Mouse (Mus musculus): Measurements from ENCODE around the gene Cyp2d40. TPM values are rescaled to one million over a fixed set of nuclear protein-coding genes. Genes with fewer than 3 reads are reported as not detected.
A peak's percentile ranks its signal among the peaks of the same experiment; 100 is the strongest.

Cyp2d40 gene
- not detected in 2 replicates for polyA plus RNA-seq (2014; fragmentation: Nextera tagmentation; extraction: Ambion mirVana)

DNA sequence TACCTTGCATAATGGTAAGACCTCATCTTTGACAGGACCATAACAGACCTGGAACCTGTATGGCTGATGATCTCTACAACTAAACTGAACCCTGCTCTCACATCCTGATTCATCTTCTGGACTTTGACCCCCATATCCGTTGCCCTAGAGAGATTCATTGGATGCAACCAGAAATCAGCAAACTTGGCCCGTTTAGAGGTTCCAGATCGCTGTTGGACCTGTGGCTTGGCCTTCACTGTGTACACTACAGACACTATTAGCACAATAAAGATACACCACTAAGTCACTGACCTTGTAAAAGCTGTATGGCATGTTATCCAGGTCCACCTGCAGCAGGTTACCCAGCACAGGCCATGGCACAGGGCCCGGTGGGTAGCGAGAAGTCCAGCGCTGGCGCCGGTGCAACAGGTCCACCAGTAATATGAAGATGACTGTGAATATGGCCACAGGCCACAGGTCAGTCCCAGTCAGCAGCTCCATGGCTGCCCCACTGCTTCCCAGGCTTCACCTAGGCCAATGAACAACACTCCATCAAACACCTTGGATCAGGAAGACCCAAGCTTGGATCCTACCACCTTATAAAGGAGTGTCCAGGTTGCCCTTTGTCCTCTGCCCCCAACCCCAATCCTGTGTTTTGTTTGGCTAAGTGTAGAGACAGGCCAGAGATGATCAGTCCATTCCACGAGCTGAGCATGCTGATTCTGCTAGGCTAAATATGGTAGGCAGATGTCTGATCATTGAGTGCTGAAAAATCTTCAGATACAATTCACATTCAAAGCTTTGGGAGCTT lies at the start of gene Cyp2d40:
Gene Cyp2d40 (minus strand): TSS at position 553 of the 790 bp plus-strand sequence.
- Histone ChIP-seq H3K4me2 (ENCODE audit: low read depth, low read length) (no peak within 1 kb of the TSS), H3K4me1 (ENCODE audit: control insufficient read depth, insufficient read depth, low read length) (no peaks in the 10 kb centered on the region), H3K4me3 (ENCODE audit: low read depth, low read length) (no peak within 1 kb of the TSS), H3K27ac (ENCODE audit: low read depth, low read length) (no peak within 1 kb of the TSS), H3K9me3 (ENCODE audit: control insufficient read depth, low read length) (no peaks in the 10 kb centered on the region), H3K27me3 (ENCODE audit: control insufficient read depth, insufficient read depth, low read length) (no peaks in the 10 kb centered on the region), H3K36me3 (ENCODE audit: control insufficient read depth, insufficient read depth, low read length) (no peaks in the 10 kb centered on the region), H3K9ac (replicated peaks; ENCODE audit: low read depth, low read length) (no peak within 1 kb of the TSS)
- no peak for ATAC-seq (ENCODE audit: low read depth)
- WGBS, result 92% methylated on average over 9 of the region's 9 CpGs

DNA sequence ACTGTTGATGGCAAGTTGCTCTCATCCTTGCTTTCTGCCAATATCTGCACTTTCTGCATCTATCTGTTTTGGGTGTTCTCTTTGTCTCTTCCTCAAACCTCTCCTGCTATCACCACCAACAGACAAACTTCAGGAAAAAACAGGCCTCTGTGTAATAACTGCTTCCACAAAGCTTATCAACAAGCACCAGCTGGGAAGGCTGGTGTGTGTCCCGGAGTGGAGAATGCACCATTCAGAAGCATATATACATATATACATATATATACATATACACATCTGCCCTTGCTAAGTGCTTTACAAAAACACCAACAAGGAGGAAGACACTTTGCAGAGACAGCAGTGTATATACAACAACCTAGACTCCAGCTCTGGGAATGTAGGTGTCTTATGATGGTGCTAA lies 46.6 kb upstream of the Cyp2d40 start:
- Histone ChIP-seq H3K9me3 (ENCODE audit: control insufficient read depth, low read length) (no peaks in the 10 kb centered on the region), H3K9ac (replicated peaks; ENCODE audit: low read depth, low read length) (no peak overlapping the region), H3K27me3 (ENCODE audit: control insufficient read depth, insufficient read depth, low read length) (no peaks in the 10 kb centered on the region), H3K27ac (ENCODE audit: low read depth, low read length) (no peak overlapping the region), H3K4me3 (ENCODE audit: low read depth, low read length) (no peak overlapping the region), H3K4me1 (ENCODE audit: control insufficient read depth, insufficient read depth, low read length) (no peaks in the 10 kb centered on the region), H3K4me2 (ENCODE audit: low read depth, low read length) (no peak overlapping the region), H3K36me3 (ENCODE audit: control insufficient read depth, insufficient read depth, low read length) (no peaks in the 10 kb centered on the region)
- 85% methylated on average over 1 of the region's 1 CpGs for WGBS
- no peak for ATAC-seq (ENCODE audit: low read depth)

DNA sequence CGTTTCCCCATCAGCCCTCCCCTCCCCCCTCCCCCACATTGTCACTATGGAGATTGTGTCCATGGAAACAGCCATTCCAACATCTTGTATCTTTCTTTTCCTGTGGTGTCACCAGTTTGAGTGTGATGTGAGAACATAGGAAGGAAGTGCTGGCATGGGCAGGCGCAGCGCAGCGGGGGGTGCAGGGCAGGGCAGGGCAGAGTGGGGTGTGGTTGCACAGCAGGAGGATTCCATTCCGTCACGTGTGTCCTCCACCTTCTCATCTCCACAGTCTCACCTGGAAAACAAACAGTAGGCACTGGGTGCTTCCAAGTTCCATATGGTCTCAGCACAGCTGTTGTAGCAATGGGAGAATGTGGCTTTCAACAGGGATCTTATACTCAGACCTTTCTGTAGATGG lies 45.5 kb upstream of the Cyp2d40 start:
- Histone ChIP-seq H3K9ac (replicated peaks; ENCODE audit: low read depth, low read length) (no peak overlapping the region), H3K4me3 (ENCODE audit: low read depth, low read length) (no peak overlapping the region), H3K4me2 (ENCODE audit: low read depth, low read length) (no peak overlapping the region), H3K27me3 (ENCODE audit: control insufficient read depth, insufficient read depth, low read length) (no peaks in the 10 kb centered on the region), H3K9me3 (ENCODE audit: control insufficient read depth, low read length) (no peaks in the 10 kb centered on the region), H3K36me3 (ENCODE audit: control insufficient read depth, insufficient read depth, low read length) (no peaks in the 10 kb centered on the region), H3K27ac (ENCODE audit: low read depth, low read length) (no peak overlapping the region), H3K4me1 (ENCODE audit: control insufficient read depth, insufficient read depth, low read length) (no peaks in the 10 kb centered on the region)
- WGBS, result 70% methylated on average over 6 of the region's 6 CpGs
- no peak for ATAC-seq (ENCODE audit: low read depth)

DNA sequence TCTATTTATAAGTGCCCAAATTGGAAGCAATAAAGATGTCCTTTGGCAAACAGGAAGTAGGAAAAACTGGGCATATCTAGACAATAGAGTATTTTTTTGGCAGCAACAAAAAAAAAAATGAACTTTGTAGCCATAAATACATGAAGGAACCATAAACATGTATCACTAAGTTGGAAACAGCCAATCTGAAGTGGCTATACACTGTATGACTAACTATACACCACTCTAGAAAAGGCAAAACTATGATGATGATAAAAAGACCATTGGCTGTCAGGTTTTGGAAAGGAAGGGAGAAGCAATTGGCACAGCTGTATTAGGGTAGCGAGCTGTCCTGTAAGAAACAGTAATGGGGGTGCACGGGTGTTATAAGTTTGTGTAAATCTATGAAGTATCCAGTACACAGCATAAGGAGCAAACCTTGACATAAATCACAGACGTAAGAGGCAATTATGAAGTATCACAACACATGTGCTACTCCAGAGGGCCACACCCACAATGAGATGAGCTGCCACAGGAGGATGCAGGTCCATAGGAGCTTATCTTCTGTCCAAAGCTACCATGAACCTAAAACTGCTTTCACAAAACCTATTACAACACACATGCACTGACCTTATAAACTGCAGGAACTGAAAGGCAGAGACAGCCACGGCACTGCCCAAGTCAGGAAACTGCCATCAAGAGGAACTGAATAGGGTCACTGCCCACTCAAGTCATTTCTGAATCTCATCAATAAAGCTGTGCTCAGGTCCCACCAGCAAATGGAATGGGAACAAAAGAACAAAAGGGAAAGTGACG lies 43.2 kb upstream of the Cyp2d40 start:
- no peak for ATAC-seq (ENCODE audit: low read depth)
- Histone ChIP-seq H3K4me2 (ENCODE audit: low read depth, low read length) (no peak overlapping the region), H3K4me1 (ENCODE audit: control insufficient read depth, insufficient read depth, low read length) (no peaks in the 10 kb centered on the region), H3K4me3 (ENCODE audit: low read depth, low read length) (no peak overlapping the region), H3K9ac (replicated peaks; ENCODE audit: low read depth, low read length) (no peak overlapping the region), H3K9me3 (ENCODE audit: control insufficient read depth, low read length) (no peaks in the 10 kb centered on the region), H3K36me3 (ENCODE audit: control insufficient read depth, insufficient read depth, low read length) (no peaks in the 10 kb centered on the region), H3K27ac (ENCODE audit: low read depth, low read length) (peak overlapping the region; percentile 34; the same call in 1 of the 2 replicates), H3K27me3 (ENCODE audit: control insufficient read depth, insufficient read depth, low read length) (no peaks in the 10 kb centered on the region)
- 58% methylated on average over 5 of the region's 5 CpGs for whole genome bisulfite sequencing

DNA sequence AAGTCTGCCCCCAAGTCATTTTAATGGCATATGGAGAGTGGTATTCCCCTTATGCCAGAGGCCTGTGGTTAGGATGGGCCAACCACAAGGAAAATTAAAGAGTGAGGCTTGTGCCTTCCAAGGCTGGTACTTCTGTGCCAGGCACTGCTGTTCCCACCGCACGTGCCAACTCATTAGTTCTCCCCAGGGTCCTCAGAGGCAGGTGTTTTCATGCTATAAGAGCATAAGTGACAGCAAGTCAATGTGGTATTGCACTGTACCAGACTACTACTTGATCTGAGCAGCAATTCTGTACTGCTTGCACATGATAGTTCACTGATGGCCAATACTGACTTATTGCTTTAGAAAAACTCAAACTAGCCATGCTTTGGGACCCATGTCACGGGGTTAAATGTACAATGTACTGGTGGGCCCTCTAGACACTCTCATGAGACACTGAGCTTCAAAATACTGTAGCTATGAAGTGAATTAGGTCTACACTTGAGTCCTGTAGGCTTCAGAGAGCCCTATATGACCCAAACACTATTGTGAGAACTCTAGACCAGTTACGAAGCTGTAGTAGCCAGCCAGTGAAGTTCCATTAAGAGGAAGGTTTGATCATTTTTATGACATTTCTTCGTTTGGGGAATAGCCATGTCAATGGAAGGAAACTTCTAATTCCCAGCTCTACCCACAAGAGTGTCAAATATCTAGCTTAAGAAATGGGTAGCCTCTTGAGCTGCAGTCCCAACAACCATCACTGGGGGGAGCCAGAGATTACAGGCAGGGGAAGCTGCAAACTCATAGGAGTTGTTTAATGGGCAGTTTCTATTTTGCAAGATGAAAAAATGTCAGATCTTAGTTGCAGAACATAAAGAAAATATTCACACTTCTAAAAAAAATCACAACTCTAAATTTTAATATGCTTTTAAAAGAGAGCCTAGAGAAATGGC lies 41.0 kb upstream of the Cyp2d40 start:
- no peaks in the 10 kb centered on the region for H3K36me3 ChIP-seq (ENCODE audit: control insufficient read depth, insufficient read depth, low read length)
- H3K4me3 ChIP-seq (ENCODE audit: low read depth, low read length), result no peak overlapping the region
- no peaks in the 10 kb centered on the region for H3K9me3 ChIP-seq (ENCODE audit: control insufficient read depth, low read length)
- H3K27me3 ChIP-seq (ENCODE audit: control insufficient read depth, insufficient read depth, low read length), result no peaks in the 10 kb centered on the region
- H3K27ac ChIP-seq (ENCODE audit: low read depth, low read length), result no peak overlapping the region
- WGBS, result 58% methylated on average over 5 of the region's 5 CpGs
- H3K4me2 ChIP-seq (ENCODE audit: low read depth, low read length), result no peak overlapping the region
- ATAC-seq (ENCODE audit: low read depth), result no peak
- H3K4me1 ChIP-seq (ENCODE audit: control insufficient read depth, insufficient read depth, low read length), result no peaks in the 10 kb centered on the region
- no peak overlapping the region for H3K9ac ChIP-seq (replicated peaks; ENCODE audit: low read depth, low read length)

DNA sequence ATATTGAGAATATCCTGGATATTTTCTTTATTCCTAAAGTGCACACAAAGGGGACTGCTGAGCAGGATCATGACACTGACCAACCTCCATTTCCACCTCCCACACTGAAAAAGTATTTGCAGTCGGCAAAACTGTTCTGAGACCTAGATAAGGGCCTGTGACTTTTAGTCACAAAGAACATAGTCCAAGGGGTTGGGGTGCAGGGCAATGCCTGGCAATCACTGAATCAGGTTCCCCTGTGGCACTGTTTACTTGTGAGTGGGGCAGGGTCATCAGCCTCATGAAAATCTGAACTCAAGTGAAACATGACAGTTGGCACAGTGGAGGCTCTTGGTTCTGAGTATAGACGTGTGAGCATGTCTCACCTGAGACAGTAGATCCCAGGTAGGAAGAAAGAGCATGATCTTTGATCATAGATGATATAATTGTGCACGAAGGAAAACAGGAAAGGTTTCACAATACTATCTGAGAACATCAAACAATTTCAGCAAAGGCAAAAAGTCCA lies 32.0 kb upstream of the Cyp2d40 start:
- H3K4me3 ChIP-seq (ENCODE audit: low read depth, low read length), result no peak overlapping the region
- no peak overlapping the region for H3K4me2 ChIP-seq (ENCODE audit: low read depth, low read length)
- ATAC-seq (ENCODE audit: low read depth), result no peak
- WGBS, result 81% methylated on average over 3 of the region's 3 CpGs
- H3K9me3 ChIP-seq (ENCODE audit: control insufficient read depth, low read length), result no peaks in the 10 kb centered on the region
- H3K27me3 ChIP-seq (ENCODE audit: control insufficient read depth, insufficient read depth, low read length), result no peaks in the 10 kb centered on the region
- H3K36me3 ChIP-seq (ENCODE audit: control insufficient read depth, insufficient read depth, low read length), result no peaks in the 10 kb centered on the region
- H3K9ac ChIP-seq (replicated peaks; ENCODE audit: low read depth, low read length), result no peak overlapping the region
- no peaks in the 10 kb centered on the region for H3K4me1 ChIP-seq (ENCODE audit: control insufficient read depth, insufficient read depth, low read length)
- no peak overlapping the region for H3K27ac ChIP-seq (ENCODE audit: low read depth, low read length)

DNA sequence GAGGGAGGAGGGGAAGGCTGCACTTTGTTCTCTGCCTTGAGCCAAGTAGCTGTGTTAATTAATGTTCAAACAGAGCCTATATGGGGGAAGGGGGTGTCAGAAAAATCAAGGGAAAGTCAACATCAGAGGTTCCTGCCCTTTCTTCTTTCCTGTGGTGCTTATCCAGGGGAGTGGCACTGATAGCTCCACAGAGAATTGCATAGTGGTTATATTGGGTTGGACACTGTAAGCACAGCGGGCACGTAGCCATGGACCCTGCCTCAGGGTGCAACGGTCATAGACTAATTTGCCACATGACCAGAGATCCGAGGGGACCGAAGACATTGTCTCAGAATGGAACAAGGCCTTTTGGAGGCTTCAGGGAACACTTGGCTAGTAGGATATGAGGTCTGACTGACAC lies 30.3 kb upstream of the Cyp2d40 start, which contains the start of gene Cyp2d26:
Gene Cyp2d26 (minus strand): TSS at position 18 of the 400 bp plus-strand sequence.
- 93% methylated on average over 5 of the region's 5 CpGs for WGBS
- H3K9ac ChIP-seq (replicated peaks; ENCODE audit: low read depth, low read length), result no peak within 1 kb of the TSS
- no peaks in the 10 kb centered on the region for H3K36me3 ChIP-seq (ENCODE audit: control insufficient read depth, insufficient read depth, low read length)
- H3K4me3 ChIP-seq (ENCODE audit: low read depth, low read length), result no peak within 1 kb of the TSS
- no peak within 1 kb of the TSS for H3K27ac ChIP-seq (ENCODE audit: low read depth, low read length)
- no peak within 1 kb of the TSS for H3K4me2 ChIP-seq (ENCODE audit: low read depth, low read length)
- ATAC-seq (ENCODE audit: low read depth), result no peak
- H3K27me3 ChIP-seq (ENCODE audit: control insufficient read depth, insufficient read depth, low read length), result no peaks in the 10 kb centered on the region
- no peaks in the 10 kb centered on the region for H3K4me1 ChIP-seq (ENCODE audit: control insufficient read depth, insufficient read depth, low read length)
- no peaks in the 10 kb centered on the region for H3K9me3 ChIP-seq (ENCODE audit: control insufficient read depth, low read length)

DNA sequence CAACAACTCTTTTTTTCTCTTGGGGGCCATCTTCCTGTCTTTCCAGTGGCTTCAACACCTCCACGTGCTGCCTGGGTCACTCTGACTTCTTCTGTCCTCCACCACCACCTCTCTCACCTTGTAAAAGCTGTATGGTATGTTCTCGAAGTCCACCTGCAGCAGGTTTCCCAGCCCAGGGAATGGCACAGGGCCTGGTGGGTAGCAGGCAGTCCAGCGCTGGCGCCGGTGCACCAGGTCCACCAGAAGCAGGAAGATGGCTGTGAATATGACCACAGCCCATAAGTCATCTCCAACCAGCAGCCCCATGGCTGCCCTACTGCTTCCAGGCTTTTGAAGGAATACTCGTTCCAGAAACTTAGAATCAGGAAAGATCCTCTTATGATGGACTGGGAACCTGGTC lies 29.9 kb upstream of the Cyp2d40 start:
- H3K4me1 ChIP-seq (ENCODE audit: control insufficient read depth, insufficient read depth, low read length), result no peaks in the 10 kb centered on the region
- ATAC-seq (ENCODE audit: low read depth), result no peak
- no peak overlapping the region for H3K27ac ChIP-seq (ENCODE audit: low read depth, low read length)
- 93% methylated on average over 6 of the region's 6 CpGs for WGBS
- H3K27me3 ChIP-seq (ENCODE audit: control insufficient read depth, insufficient read depth, low read length), result no peaks in the 10 kb centered on the region
- H3K4me3 ChIP-seq (ENCODE audit: low read depth, low read length), result no peak overlapping the region
- H3K9me3 ChIP-seq (ENCODE audit: control insufficient read depth, low read length), result no peaks in the 10 kb centered on the region
- no peak overlapping the region for H3K4me2 ChIP-seq (ENCODE audit: low read depth, low read length)
- no peaks in the 10 kb centered on the region for H3K36me3 ChIP-seq (ENCODE audit: control insufficient read depth, insufficient read depth, low read length)
- no peak overlapping the region for H3K9ac ChIP-seq (replicated peaks; ENCODE audit: low read depth, low read length)
